Mouse (Mus musculus) megakaryocyte progenitor cell, adult 5-6 weeks (primary cell): ENCODE measurements around the gene A630095N17Rik. TPM values are rescaled to one million over a fixed set of nuclear protein-coding genes. Genes with fewer than 3 reads are reported as not detected.
A peak's percentile ranks its signal among the peaks of the same experiment; 100 is the strongest.

Experiments used
- ATAC-seq: replicated peaks from 2 replicates; pipeline ENCODE4 v1.8.0; 2016; ENCODE audit warnings: mild to moderate bottlenecking, moderate TSS enrichment, inconsistent platforms; ENCODE audit not compliant: poor library complexity
- total RNA-seq, 2 experiments: library from RNA; stranded (forward) in 1 of 2; stranded (reverse) in 1 of 2; fragments of 157-497, 149-512 nt in 1 of 2; fragments of 200-1000 nt in 1 of 2; gene quantifications; 2 replicates each; pipeline versions ENCODE4 v1.2.3 to v1.2.4; 2015 to 2017

Gene A630095N17Rik
- total RNA-seq, 2 experiments from 2014 or later: 1.2 TPM

- ATAC-seq: no peak
Measured at GRCm38 (mm10) chr1:75215785-75216184, 16.1 kb downstream of the A630095N17Rik start.

- no peak for ATAC-seq
Measured at GRCm38 (mm10) chr1:75214886-75215285, 17.0 kb downstream of the A630095N17Rik start.

- ATAC-seq: no peak
Measured at GRCm38 (mm10) chr1:75214442-75214841, 17.5 kb downstream of the A630095N17Rik start.

GRCm38 (mm10) chr1:75213096-75213495 lies 18.8 kb downstream of the A630095N17Rik start:
- ATAC-seq: peak; percentile 49

- ATAC-seq: no peak
Measured at GRCm38 (mm10) chr1:75212542-75212941, 19.4 kb downstream of the A630095N17Rik start.

GRCm38 (mm10) chr1:75211141-75211708 lies 20.7 kb downstream of the A630095N17Rik start:
- ATAC-seq: no peak

- peak; percentile 75 for ATAC-seq
Measured at GRCm38 (mm10) chr1:75210136-75211087, 21.5 kb downstream of the A630095N17Rik start, which contains the start of the genes Glb1l and Stk16. TSS of gene Glb1l (minus strand) at chr1:75210813. TSS of gene Stk16 (plus strand) at chr1:75210838.

GRCm38 (mm10) chr1:75208967-75209678 lies 22.8 kb downstream of the A630095N17Rik start:
- peak; percentile 32 for ATAC-seq

- no peak for ATAC-seq
Measured at GRCm38 (mm10) chr1:75201236-75201635, 30.7 kb downstream of the A630095N17Rik start.

GRCm38 (mm10) chr1:75192452-75192851 lies 39.5 kb downstream of the A630095N17Rik start:
- peak; percentile 38 for ATAC-seq

- ATAC-seq: peak; percentile 85
Measured at GRCm38 (mm10) chr1:75191622-75192402, 40.1 kb downstream of the A630095N17Rik start, which contains the start of the genes Ankzf1 and Atg9a. TSS of gene Ankzf1 (plus strand) at chr1:75192151. TSS of gene Atg9a (minus strand) at chr1:75192196.

GRCm38 (mm10) chr1:75191258-75191621 lies 40.7 kb downstream of the A630095N17Rik start:
- ATAC-seq: no peak

- 0 out of 2 replicates have a peak, but pooled peaks have one; percentile 5 for ATAC-seq
Measured at GRCm38 (mm10) chr1:75190577-75190976, 41.3 kb downstream of the A630095N17Rik start.

- ATAC-seq: peak; percentile 64
Measured at GRCm38 (mm10) chr1:75187914-75188483, 43.9 kb downstream of the A630095N17Rik start.

GRCm38 (mm10) chr1:75187126-75187525 lies 44.8 kb downstream of the A630095N17Rik start:
- no peak for ATAC-seq

- no peak for ATAC-seq
Measured at GRCm38 (mm10) chr1:75185495-75185894, 46.4 kb downstream of the A630095N17Rik start.

GRCm38 (mm10) chr1:75182160-75182559 lies 49.7 kb downstream of the A630095N17Rik start:
- ATAC-seq: no peak

- ATAC-seq: no peak
Measured at GRCm38 (mm10) chr1:75181377-75181870, 50.5 kb downstream of the A630095N17Rik start.

GRCm38 (mm10) chr1:75180741-75181140 lies 51.2 kb downstream of the A630095N17Rik start:
- ATAC-seq: no peak
